Comparison of ENCODE assay signal across 8 mouse cellular contexts in genomic region chr5:113993031-113993486, GRCm38 (mm10). TPM values are rescaled to one million over a fixed set of nuclear protein-coding genes. Genes with fewer than 3 reads are reported as not detected.
DNase-seq lines count a peak whose midpoint lies in the region; ATAC-seq lines count a peak whose summit lies in the region.

No protein-coding gene starts in this region.

- H3K4me3 ChIP-seq in embryonic facial prominence, embryonic 10.5 days, result peak overlapping the region; percentile 87
- H3K4me3 ChIP-seq in heart, embryonic 14.5 days (ENCODE audit: control insufficient read depth in 1 of 2, insufficient read depth in 1 of 2, low read depth in 1 of 2, low read length in 2 of 2), result peak overlapping the region; percentile 90 to 96

- under 1% methylated on average over 22 of the region's 22 CpGs for WGBS in embryonic facial prominence, embryonic 10.5 days
- WGBS in heart, embryonic 14.5 days, result 0% methylated on average over 22 of the region's 22 CpGs

- H3K36me3 ChIP-seq in embryonic facial prominence, embryonic 10.5 days (replicated peaks), result peaks cover 16% of the 10 kb centered on the region
- H3K36me3 ChIP-seq in heart, embryonic 14.5 days (ENCODE audit: control insufficient read depth, insufficient read depth, low read length), result peaks cover 10% of the 10 kb centered on the region

- H3K9ac ChIP-seq in heart, embryonic 14.5 days (ENCODE audit: low read length), result peak overlapping the region; percentile 94

- peaks cover 48% of the 10 kb centered on the region for H3K4me1 ChIP-seq in embryonic facial prominence, embryonic 10.5 days
- H3K4me1 ChIP-seq in heart, embryonic 14.5 days (ENCODE audit: control insufficient read depth in 2 of 2, insufficient read depth in 2 of 2, low read length in 2 of 2), result peaks cover 28 to 44% of the 10 kb centered on the region in 2 experiments

- no peaks in the 10 kb centered on the region for H3K9me3 ChIP-seq in embryonic facial prominence, embryonic 10.5 days
- no peaks in the 10 kb centered on the region for H3K9me3 ChIP-seq in heart, embryonic 14.5 days (ENCODE audit: control insufficient read depth, low read length)

- H3K27me3 ChIP-seq in embryonic facial prominence, embryonic 10.5 days (replicated peaks; ENCODE audit: low read depth, poor library complexity, severe bottlenecking), result no peaks in the 10 kb centered on the region
- H3K27me3 ChIP-seq in heart, embryonic 14.5 days (ENCODE audit: control insufficient read depth, insufficient read depth, low read length), result no peaks in the 10 kb centered on the region

- peak; percentile 54 for ATAC-seq in heart, embryonic 14.5 days (ENCODE audit: insufficient number of reproducible peaks, insufficient read depth, low FRiP score, low read depth)
- peak; percentile 17; the same call in 1 of the 2 replicates for ATAC-seq in megakaryocyte progenitor cell, adult 5-6 weeks (replicated peaks; ENCODE audit: poor library complexity)

- peak overlapping the region; percentile 98 for H3K27ac ChIP-seq in embryonic facial prominence, embryonic 10.5 days (replicated peaks)
- H3K27ac ChIP-seq in heart, embryonic 14.5 days (replicated peaks in 1 of 2; ENCODE audit: control insufficient read depth in 1 of 2, insufficient read depth in 1 of 2, low read depth in 2 of 2, low read length in 2 of 2), result peak overlapping the region; percentile 90 to 91

- H3K4me2 ChIP-seq in heart, embryonic 14.5 days (ENCODE audit: low read length), result peak overlapping the region; percentile 89

- peak; percentile 61 for DNase-seq in kidney, adult 18-20 months
- DNase-seq in kidney, postnatal 4 days, result no peak
- DNase-seq in adipocyte (ENCODE audit: low spot score), result peak; percentile 61
- DNase-seq in embryonic facial prominence, embryonic 10.5 days (ENCODE audit: low spot score), result no peak
- DNase-seq in layer of hippocampus, postnatal 25 days (ENCODE audit: extremely low spot score in 1 of 2, low spot score in 1 of 2), result peak; percentile 31 to 35
- DNase-seq in spleen, postnatal 36 days (ENCODE audit: low spot score in 2 of 2), result peak; percentile 44 to 46

RNA-seq across cellular contexts. Expression of gene Ssh1, which starts 0.6 kb away (rescaled TPM):
- polyA plus RNA-seq in embryonic facial prominence, embryonic 10.5 days (2016; fragmentation: Nextera tagmentation; extraction: Ambion mirVana), result 15.6 and 17.9 TPM in 2 replicates
- polyA plus RNA-seq in heart, embryonic 14.5 days (2014; fragmentation: Nextera tagmentation; extraction: Ambion mirVana), result 15.1 and 16.4 TPM in 2 replicates
- total RNA-seq in layer of hippocampus, postnatal 25 days (2021), result 10 to 100 TPM; 22.9 to 27.6 TPM
- 4.5 and 5.0 TPM in 2 replicates for total RNA-seq in megakaryocyte progenitor cell, adult 5-6 weeks (2015)
- 3.3 and 4.2 TPM in 2 replicates for total RNA-seq in megakaryocyte progenitor cell, adult 5-6 weeks (2017)

RNA-seq across cellular contexts. Expression of gene Dao, which starts 10.4 kb away (rescaled TPM):
- not detected in 2 replicates for polyA plus RNA-seq in embryonic facial prominence, embryonic 10.5 days (2016; fragmentation: Nextera tagmentation; extraction: Ambion mirVana)
- polyA plus RNA-seq in heart, embryonic 14.5 days (2014; fragmentation: Nextera tagmentation; extraction: Ambion mirVana), result not detected in 2 replicates
- total RNA-seq in layer of hippocampus, postnatal 25 days (2021), result not detected
- total RNA-seq in megakaryocyte progenitor cell, adult 5-6 weeks (2015), result not detected in 2 replicates
- total RNA-seq in megakaryocyte progenitor cell, adult 5-6 weeks (2017), result not detected in 2 replicates

Comparison
In these comparisons a context has a peak if more than half of its experiments do, and no peak if none do; other contexts are left out.
1. DNase-seq: peak in kidney, adult 18-20 months (single experiment), adipocyte (single experiment), layer of hippocampus, postnatal 25 days (2 of 2) and spleen, postnatal 36 days (2 of 2); none in kidney, postnatal 4 days (0 of 2) and embryonic facial prominence, embryonic 10.5 days (single experiment).
2. RNA of gene Ssh1, which starts 0.6 kb away (total RNA-seq): 22.9 to 27.6 TPM in layer of hippocampus, postnatal 25 days; 3.3 to 5.0 TPM in megakaryocyte progenitor cell, adult 5-6 weeks; every median in the first group is over 4 times any median in the second.